Mouse (Mus musculus) kidney, embryonic 15.5 days (tissue): ENCODE data around the gene Gm5431. TPM values are rescaled to one million over a fixed set of nuclear protein-coding genes. Genes with fewer than 3 reads are reported as not detected.
A peak's percentile ranks its signal among the peaks of the same experiment; 100 is the strongest.

Source experiments
- ATAC-seq: fragments of 200-750 bp; cut with Nextera tagmentation; replicated peaks from 2 replicates; pipeline ENCODE4 v1.8.0; 2017; ENCODE audit warnings: moderate TSS enrichment; ENCODE audit not compliant: low FRiP score
- H3K27ac ChIP-seq: fragments of 300-500 bp; sonication (generic); 2 replicates; pipeline ENCODE4 v1.5.1; 2015; ENCODE audit warnings: mild to moderate bottlenecking, inconsistent platforms
- H3K27me3 ChIP-seq: fragments of 300-500 bp; sonication (generic); 2 replicates; pipeline ENCODE4 v1.6.1; 2015; ENCODE audit warnings: inconsistent platforms
- H3K36me3 ChIP-seq: fragments of 300-500 bp; sonication (generic); 2 replicates; pipeline ENCODE4 v1.6.1; 2015; ENCODE audit warnings: inconsistent platforms
- H3K4me1 ChIP-seq: fragments of 300-500 bp; sonication (generic); 2 replicates; pipeline ENCODE4 v1.6.1; 2015; ENCODE audit warnings: inconsistent platforms
- H3K4me2 ChIP-seq: fragments of 300-500 bp; sonication (generic); 2 replicates; pipeline ENCODE4 v1.6.1; 2015; ENCODE audit warnings: moderate library complexity, mild to moderate bottlenecking, inconsistent platforms
- H3K4me3 ChIP-seq: fragments of 300-500 bp; sonication (generic); replicated peaks from 2 replicates; pipeline ENCODE4 v1.5.1; 2015; ENCODE audit warnings: mild to moderate bottlenecking, inconsistent platforms
- H3K9ac ChIP-seq: fragments of 300-500 bp; sonication (generic); 2 replicates; pipeline ENCODE4 v1.6.1; 2015; ENCODE audit warnings: mild to moderate bottlenecking, inconsistent platforms
- H3K9me3 ChIP-seq: fragments of 300-500 bp; sonication (generic); replicated peaks from 2 replicates; pipeline ENCODE4 v1.6.1; 2016; ENCODE audit warnings: inconsistent platforms
- WGBS: fragments of 180-500 bp; shearing (Covaris S2); methylation state at CpG from one replicate; pipeline ENCODE4 v1.1.7; 2015; ENCODE audit warnings: mixed read lengths; 5-methylcytosine and 5-hydroxymethylcytosine counted together
- polyA plus RNA-seq: library from polyadenylated mRNA; unstranded; fragments of >200 nt; fragmentation: Nextera tagmentation; extraction: Ambion mirVana; gene quantifications from 2 replicates; pipeline ENCODE4 v1.2.1, GENCODE M21; 2015

Gm5431 gene
- polyA plus RNA-seq, 1 experiment from 2014 or later, result 0.14 TPM

GRCm38 (mm10) chr11:48869380-48870110 lies 32.5 kb downstream of the Gm5431 start:
- Histone ChIP-seq H3K36me3 (peaks cover 18% of the 10 kb centered on the region), H3K9me3 (no peaks in the 10 kb centered on the region), H3K27me3 (no peaks in the 10 kb centered on the region), H3K4me2 (peak overlapping the region; percentile 74), H3K4me3 (peak overlapping the region; percentile 43), H3K9ac (peak overlapping the region; percentile 16; the same call in 1 of the 2 replicates), H3K4me1 (peaks cover 43% of the 10 kb centered on the region), H3K27ac (peak overlapping the region; percentile 63; the same call in 1 of the 2 replicates)
- ATAC-seq, result 0 out of 2 replicates have a peak, but pooled peaks have one; percentile 19
- 59% methylated on average over 7 of the region's 7 CpGs for WGBS

- WGBS, result 97% methylated on average over 9 of the region's 9 CpGs
Observed at GRCm38 (mm10) chr11:48866481-48866880, 35.5 kb downstream of the Gm5431 start.

GRCm38 (mm10) chr11:48863808-48864207 lies 38.2 kb downstream of the Gm5431 start:
- Histone ChIP-seq H3K4me3 (no peak overlapping the region), H3K9me3 (no peaks in the 10 kb centered on the region), H3K27ac (no peak overlapping the region), H3K27me3 (peaks cover 15% of the 10 kb centered on the region), H3K4me1 (peaks cover 2% of the 10 kb centered on the region; the same call in 1 of the 2 replicates), H3K9ac (no peak overlapping the region), H3K36me3 (peaks cover 19% of the 10 kb centered on the region), H3K4me2 (no peak overlapping the region)
- ATAC-seq, result no peak
- WGBS, result 92% methylated on average over 3 of the region's 3 CpGs

More at GRCm38 (mm10) chr11:48866481-48866880, 35.5 kb downstream of the Gm5431 start:
- H3K4me2 ChIP-seq, result no peak overlapping the region
- H3K4me3 ChIP-seq, result no peak overlapping the region
- no peaks in the 10 kb centered on the region for H3K9me3 ChIP-seq
- H3K9ac ChIP-seq, result no peak overlapping the region
- H3K36me3 ChIP-seq, result peaks cover 19% of the 10 kb centered on the region
- H3K27me3 ChIP-seq, result no peaks in the 10 kb centered on the region
- H3K27ac ChIP-seq, result no peak overlapping the region
- ATAC-seq, result no peak
- peaks cover 21% of the 10 kb centered on the region for H3K4me1 ChIP-seq

- Histone ChIP-seq H3K27ac (no peak overlapping the region), H3K36me3 (peaks cover 19% of the 10 kb centered on the region), H3K9me3 (no peaks in the 10 kb centered on the region), H3K27me3 (peaks cover 15% of the 10 kb centered on the region), H3K4me3 (no peak overlapping the region), H3K9ac (no peak overlapping the region), H3K4me1 (peaks cover 11% of the 10 kb centered on the region), H3K4me2 (no peak overlapping the region)
- 90% methylated on average over 1 of the region's 1 CpGs for WGBS
- ATAC-seq, result no peak
Observed at GRCm38 (mm10) chr11:48862784-48863319, 39.2 kb downstream of the Gm5431 start.

- H3K9me3 ChIP-seq, result no peaks in the 10 kb centered on the region
- no peaks in the 10 kb centered on the region for H3K36me3 ChIP-seq
- no peak overlapping the region; the same call in 1 of the 2 replicates for H3K27ac ChIP-seq
- H3K4me3 ChIP-seq, result peak overlapping the region; percentile 58
- WGBS, result 0% methylated on average over 6 of the region's 6 CpGs
- H3K4me1 ChIP-seq, result peaks cover 34% of the 10 kb centered on the region
- peak overlapping the region; percentile 82 for H3K4me2 ChIP-seq
- peaks cover 15% of the 10 kb centered on the region for H3K27me3 ChIP-seq
- no peak for ATAC-seq
- no peak overlapping the region for H3K9ac ChIP-seq
Observed at GRCm38 (mm10) chr11:48859014-48859413, 43.0 kb downstream of the Gm5431 start.

GRCm38 (mm10) chr11:48853474-48854180 lies 48.4 kb downstream of the Gm5431 start:
- peak overlapping the region; percentile 57 for H3K9ac ChIP-seq
- H3K9me3 ChIP-seq, result no peaks in the 10 kb centered on the region
- peak overlapping the region; percentile 82 for H3K4me2 ChIP-seq
- H3K27me3 ChIP-seq, result peaks cover 12% of the 10 kb centered on the region
- peak overlapping the region; percentile 58 for H3K4me3 ChIP-seq
- peak; percentile 49 for ATAC-seq
- peaks cover 46% of the 10 kb centered on the region for H3K4me1 ChIP-seq
- under 1% methylated on average over 31 of the region's 31 CpGs for WGBS
- peak overlapping the region; percentile 66 for H3K27ac ChIP-seq
- no peaks in the 10 kb centered on the region for H3K36me3 ChIP-seq

- Histone ChIP-seq H3K27ac (no peak overlapping the region), H3K36me3 (no peaks in the 10 kb centered on the region), H3K4me3 (peak overlapping the region; percentile 58), H3K9me3 (no peaks in the 10 kb centered on the region), H3K27me3 (peaks cover 15% of the 10 kb centered on the region), H3K9ac (peak overlapping the region; percentile 57), H3K4me2 (peak overlapping the region; percentile 82), H3K4me1 (peaks cover 38% of the 10 kb centered on the region)
- 8% methylated on average over 23 of the region's 23 CpGs for WGBS
- ATAC-seq, result no peak
Observed at GRCm38 (mm10) chr11:48852624-48853473, 49.2 kb downstream of the Gm5431 start.

- no peak overlapping the region for H3K27ac ChIP-seq
- ATAC-seq, result no peak
- no peaks in the 10 kb centered on the region for H3K36me3 ChIP-seq
- H3K27me3 ChIP-seq, result peaks cover 15% of the 10 kb centered on the region
- peak overlapping the region; percentile 82; the same call in 1 of the 2 replicates for H3K4me2 ChIP-seq
- peaks cover 34% of the 10 kb centered on the region for H3K4me1 ChIP-seq
- no peak overlapping the region for H3K4me3 ChIP-seq
- H3K9me3 ChIP-seq, result no peaks in the 10 kb centered on the region
- WGBS, result 72% methylated on average over 4 of the region's 4 CpGs
- H3K9ac ChIP-seq, result no peak overlapping the region
Observed at GRCm38 (mm10) chr11:48852190-48852589, 49.8 kb downstream of the Gm5431 start.

GRCm38 (mm10) chr11:48851270-48851995 lies 50.6 kb downstream of the Gm5431 start:
- Histone ChIP-seq H3K4me2 (no peak overlapping the region), H3K9ac (no peak overlapping the region), H3K9me3 (no peaks in the 10 kb centered on the region), H3K4me3 (no peak overlapping the region), H3K27ac (no peak overlapping the region), H3K27me3 (peaks cover 15% of the 10 kb centered on the region), H3K4me1 (peaks cover 28% of the 10 kb centered on the region), H3K36me3 (no peaks in the 10 kb centered on the region)
- ATAC-seq, result no peak
- 81% methylated on average over 4 of the region's 4 CpGs for WGBS

- Histone ChIP-seq H3K27me3 (peaks cover 18% of the 10 kb centered on the region), H3K4me2 (no peak overlapping the region), H3K4me3 (no peak overlapping the region), H3K36me3 (no peaks in the 10 kb centered on the region), H3K9ac (no peak overlapping the region), H3K4me1 (peaks cover 28% of the 10 kb centered on the region), H3K27ac (no peak overlapping the region), H3K9me3 (no peaks in the 10 kb centered on the region)
- no peak for ATAC-seq
- 44% methylated on average over 2 of the region's 2 CpGs for WGBS
Observed at GRCm38 (mm10) chr11:48850240-48850639, 51.8 kb downstream of the Gm5431 start.

- 71% methylated on average over 5 of the region's 5 CpGs for WGBS
- H3K9me3 ChIP-seq, result no peaks in the 10 kb centered on the region
Observed at GRCm38 (mm10) chr11:48846881-48847280, 55.1 kb downstream of the Gm5431 start.

More at GRCm38 (mm10) chr11:48846881-48847280, 55.1 kb downstream of the Gm5431 start:
- Histone ChIP-seq H3K27ac (no peak overlapping the region), H3K4me3 (no peak overlapping the region), H3K4me2 (no peak overlapping the region), H3K9ac (no peak overlapping the region), H3K36me3 (no peaks in the 10 kb centered on the region), H3K4me1 (0 out of 2 replicates have a peak, but pooled peaks cover 5% of the 10 kb centered on the region), H3K27me3 (peaks cover 19% of the 10 kb centered on the region)
- no peak for ATAC-seq
